Mouse (Mus musculus) liver, embryonic 14.5 days (tissue): ENCODE data around the gene Fancg. TPM values are rescaled to one million over a fixed set of nuclear protein-coding genes. Genes with fewer than 3 reads are reported as not detected.

ENCODE experiments used
- ATAC-seq: fragments of 200-750 bp; cut with Nextera tagmentation; 2 replicates; pipeline ENCODE4 v1.8.0; 2017; ENCODE audit warnings: moderate number of reproducible peaks, mild to moderate bottlenecking, moderate library complexity; ENCODE audit not compliant: insufficient read depth
- DNase-seq, 3 experiments: peaks; one replicate each; pipeline ENCODE4 v3.0.0-alpha.2; 2012 to 2013; ENCODE audit warnings: low read depth in 3 of 3, low spot score in 3 of 3
- H3K27ac ChIP-seq: fragments of 300-500 bp; sonication (generic); 2 replicates; pipeline ENCODE4 v1.5.1; 2014; ENCODE audit warnings: moderate library complexity, mild to moderate bottlenecking, control low read depth, inconsistent platforms
- H3K27me3 ChIP-seq: fragments of 300-500 bp; sonication (generic); 2 replicates; pipeline ENCODE4 v1.6.1; 2014; ENCODE audit warnings: mild to moderate bottlenecking, low read length, moderate library complexity; ENCODE audit not compliant: control insufficient read depth, insufficient read depth
- H3K36me3 ChIP-seq: fragments of 300-500 bp; sonication (generic); replicated peaks from 2 replicates; pipeline ENCODE4 v1.6.1; 2014; ENCODE audit warnings: low read depth; ENCODE audit not compliant: control insufficient read depth, insufficient read depth
- H3K4me1 ChIP-seq, 2 experiments: fragments of 200-500 bp in 1 of 2; fragments of 300-500 bp in 1 of 2; sonication (generic) in 1 of 2; replicated peaks; 2 replicates each; pipeline ENCODE4 v1.6.1; 2012 to 2014; ENCODE audit warnings: antibody characterized with exemption in 1 of 2, inconsistent platforms in 1 of 2, low read length in 1 of 2; ENCODE audit not compliant: control insufficient read depth in 2 of 2, insufficient read depth in 2 of 2
- H3K4me2 ChIP-seq: fragments of 300-500 bp; sonication (generic); 2 replicates; pipeline ENCODE4 v1.6.1; 2014; ENCODE audit warnings: low read depth, mild to moderate bottlenecking, control low read depth, moderate library complexity
- H3K4me3 ChIP-seq, 2 experiments: fragments of 200-500 bp in 1 of 2; fragments of 300-500 bp in 1 of 2; sonication (generic) in 1 of 2; 2 replicates each; pipeline ENCODE4 v1.5.1; 2012 to 2014; ENCODE audit warnings: low read depth in 2 of 2, low read length in 2 of 2, mild to moderate bottlenecking in 2 of 2, control low read depth in 1 of 2, inconsistent platforms in 1 of 2, moderate library complexity in 1 of 2; ENCODE audit not compliant: insufficient read depth in 1 of 2
- H3K9ac ChIP-seq: fragments of 300-500 bp; sonication (generic); replicated peaks from 2 replicates; pipeline ENCODE4 v1.6.1; 2014; ENCODE audit warnings: mild to moderate bottlenecking, control low read depth, moderate library complexity
- H3K9me3 ChIP-seq: fragments of 300-500 bp; sonication (generic); 2 replicates; pipeline ENCODE4 v1.6.1; 2016; ENCODE audit warnings: low read length, mixed read lengths; ENCODE audit not compliant: control insufficient read depth
- CTCF ChIP-seq: IDR thresholded peaks from 2 replicates; pipeline ENCODE4 v1.5.1; 2016; ENCODE audit warnings: antibody characterized with exemption, low read depth, control low read depth
- EP300 ChIP-seq: IDR thresholded peaks from 2 replicates; pipeline ENCODE4 v1.6.1; 2016; ENCODE audit warnings: antibody characterized with exemption, low read depth
- WGBS: fragments of 180-500 bp; shearing (Covaris S2); extraction: QIAGEN DNeasy Blood & Tissue Kit; methylation state at CpG from one replicate; pipeline ENCODE4 v1.1.7; 2014; ENCODE audit not compliant: insufficient replicate concordance; 5-methylcytosine and 5-hydroxymethylcytosine counted together
- polyA plus RNA-seq, 2 experiments: library from polyadenylated mRNA; depleted of rRNA in 1 of 2; stranded (reverse) in 1 of 2; unstranded in 1 of 2; fragments of >200 nt; fragmentation: Nextera tagmentation in 1 of 2; extraction: Ambion mirVana in 1 of 2; gene quantifications; 2 replicates each; pipeline versions ENCODE4 v1.2.1 to v1.2.3; 2012 to 2014

Gene Fancg
- polyA plus RNA-seq, 2 experiments, result 8.3 to 9.9 TPM

DNA sequence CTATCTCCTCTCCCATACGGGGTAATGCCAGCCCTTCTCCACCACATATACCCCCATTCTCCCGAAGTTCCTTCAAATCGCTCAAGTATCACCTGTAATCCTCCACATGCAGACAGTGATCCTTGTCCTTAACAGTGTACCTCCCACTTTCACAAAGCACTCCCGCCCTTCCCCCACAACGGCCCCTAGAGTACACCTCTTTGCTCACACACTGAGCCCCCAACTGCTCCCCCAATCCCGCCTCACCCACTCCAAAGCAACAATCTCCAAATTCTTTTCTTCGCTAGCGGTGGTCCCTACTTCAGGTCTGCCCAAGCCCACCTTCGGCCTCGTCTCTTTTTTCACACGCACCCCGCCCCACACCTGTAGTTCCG, 35.0 kb upstream of the Fancg start:
- TF ChIP-seq CTCF, result no peak
- TF ChIP-seq EP300, result no peak
- Histone ChIP-seq H3K36me3 (no peaks in the 10 kb centered on the region), H3K27ac (no peak overlapping the region), H3K9ac (no peak overlapping the region), H3K4me3 (peak overlapping the region; percentile 59), H3K9me3 (no peaks in the 10 kb centered on the region), H3K4me1 (peaks cover 17 to 26% of the 10 kb centered on the region in 2 experiments), H3K27me3 (no peaks in the 10 kb centered on the region), H3K4me2 (peak overlapping the region; percentile 83)
- DNase-seq (no peak), ATAC-seq (no peak)
- 8% methylated on average over 13 of the region's 13 CpGs for WGBS

DNA sequence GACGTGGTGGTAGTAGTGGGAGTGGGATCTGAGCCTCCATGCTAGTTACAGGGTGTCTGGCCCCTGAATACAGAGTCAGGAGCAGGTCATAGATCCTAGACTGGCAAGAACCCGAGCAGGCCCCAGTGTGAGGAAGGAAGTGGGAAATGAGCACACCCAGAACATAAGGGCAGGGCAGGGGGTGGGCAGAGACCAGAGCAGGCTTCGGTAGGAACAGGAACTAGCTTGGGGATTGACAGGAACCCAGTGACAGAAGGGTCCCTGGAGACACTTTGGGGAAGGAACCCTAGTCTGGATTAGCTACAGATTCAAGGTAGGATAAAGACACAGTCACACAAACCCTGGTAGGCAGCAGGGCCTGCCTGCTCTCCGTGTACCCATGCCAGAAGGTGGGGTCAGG, 34.4 kb upstream of the Fancg start:
- Histone ChIP-seq H3K9me3 (no peaks in the 10 kb centered on the region), H3K4me1 (peaks cover 17 to 26% of the 10 kb centered on the region in 2 experiments), H3K27ac (no peak overlapping the region), H3K4me2 (peak overlapping the region; percentile 83; the same call in 1 of the 2 replicates), H3K9ac (no peak overlapping the region), H3K4me3 (no peak overlapping the region), H3K36me3 (no peaks in the 10 kb centered on the region), H3K27me3 (no peaks in the 10 kb centered on the region)
- no peak for DNase-seq
- WGBS, result 12% methylated on average over 4 of the region's 4 CpGs
- TF ChIP-seq CTCF, result no peak
- TF ChIP-seq EP300, result no peak
- no peak for ATAC-seq

DNA sequence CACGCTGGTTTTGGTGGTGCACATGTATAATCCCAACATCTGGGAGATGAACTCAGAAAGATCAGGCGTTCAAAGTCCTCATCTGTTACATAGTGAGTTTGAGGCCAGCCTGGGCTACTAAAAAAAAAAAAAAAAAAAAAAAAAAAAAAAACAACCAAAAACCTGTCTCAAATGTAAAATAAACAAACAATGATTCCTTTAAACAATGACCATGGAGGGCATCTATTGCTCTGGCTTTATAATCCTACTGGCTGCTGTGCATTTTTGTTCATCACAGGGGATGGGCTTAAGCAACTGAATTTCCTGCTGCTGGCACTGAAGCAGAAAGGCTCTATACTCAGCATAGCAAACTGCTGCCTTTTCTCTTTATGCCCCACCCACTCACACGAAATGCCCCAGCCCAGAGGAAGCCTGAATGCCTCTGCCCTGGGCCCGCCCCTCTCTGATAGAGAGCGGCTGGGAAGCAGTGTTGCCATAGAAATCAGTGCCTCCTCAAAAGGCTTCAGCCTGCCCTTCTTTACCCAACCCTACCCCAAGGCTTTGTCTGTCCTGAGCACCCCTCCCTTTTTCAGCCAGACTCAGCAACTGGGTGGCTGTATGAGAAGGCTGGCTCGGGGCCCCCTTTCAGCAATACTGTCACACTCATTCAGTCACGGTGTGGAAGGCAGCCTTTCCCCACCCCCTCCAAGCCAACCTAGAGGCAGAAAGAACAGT, 33.5 kb upstream of the Fancg start:
- H3K4me3 ChIP-seq, result no peak overlapping the region

DNA sequence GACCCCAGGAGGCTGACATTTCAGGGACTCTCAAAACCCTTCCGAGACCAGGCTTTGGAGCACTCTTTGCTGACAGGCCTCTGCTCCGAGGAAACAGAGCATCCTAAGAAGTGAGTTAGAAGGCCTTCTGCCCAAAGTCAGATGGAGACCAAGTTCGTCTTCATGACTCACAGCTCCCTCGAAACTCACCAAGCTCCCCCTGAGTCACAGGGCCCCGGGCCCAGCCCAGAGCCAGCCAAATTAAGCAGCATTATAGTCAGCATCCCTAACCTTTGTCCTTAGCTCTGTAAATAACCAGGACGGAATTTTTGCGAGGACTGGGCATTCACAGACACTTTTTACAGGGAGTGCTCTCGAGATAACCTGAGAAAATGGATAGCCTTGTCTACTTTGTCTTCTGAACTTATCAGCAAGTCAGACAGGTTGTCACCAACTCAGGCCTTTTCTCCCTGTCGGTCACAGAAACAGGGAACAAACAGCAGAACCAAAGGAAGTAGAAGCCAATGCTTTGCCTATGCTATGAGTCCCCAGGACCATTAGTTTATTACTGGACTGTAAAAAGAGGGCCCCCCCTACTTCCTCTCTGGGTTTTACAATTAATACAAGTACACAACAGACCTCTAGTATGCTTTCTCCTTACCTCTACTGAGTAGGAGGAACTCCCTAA, 30.7 kb upstream of the Fancg start:
- WGBS, result 59% methylated on average over 9 of the region's 9 CpGs
- H3K27ac ChIP-seq, result peak overlapping the region; percentile 10; the same call in 1 of the 2 replicates
- H3K9me3 ChIP-seq, result no peaks in the 10 kb centered on the region
- ATAC-seq, result no peak
- H3K4me3 ChIP-seq, result no peak overlapping the region
- H3K4me1 ChIP-seq, result peaks cover 41 to 55% of the 10 kb centered on the region in 2 experiments
- H3K4me2 ChIP-seq, result peak overlapping the region; percentile 27; the same call in 1 of the 2 replicates
- H3K36me3 ChIP-seq, result peaks cover 6% of the 10 kb centered on the region
- DNase-seq, result no peak
- TF ChIP-seq CTCF (no peak), EP300 (no peak)
- no peaks in the 10 kb centered on the region for H3K27me3 ChIP-seq
- no peak overlapping the region for H3K9ac ChIP-seq

More for the DNA sequence above, 33.5 kb upstream of the Fancg start:
- no peak for DNase-seq
- Histone ChIP-seq H3K9ac (no peak overlapping the region), H3K27ac (no peak overlapping the region), H3K36me3 (no peaks in the 10 kb centered on the region), H3K27me3 (no peaks in the 10 kb centered on the region), H3K4me2 (no peak overlapping the region), H3K4me1 (peaks cover 25 to 35% of the 10 kb centered on the region in 2 experiments), H3K9me3 (no peaks in the 10 kb centered on the region)
- no peak for ATAC-seq
- TF ChIP-seq CTCF, result no peak
- no peak for TF ChIP-seq EP300
- WGBS, result 18% methylated on average over 7 of the region's 7 CpGs

DNA sequence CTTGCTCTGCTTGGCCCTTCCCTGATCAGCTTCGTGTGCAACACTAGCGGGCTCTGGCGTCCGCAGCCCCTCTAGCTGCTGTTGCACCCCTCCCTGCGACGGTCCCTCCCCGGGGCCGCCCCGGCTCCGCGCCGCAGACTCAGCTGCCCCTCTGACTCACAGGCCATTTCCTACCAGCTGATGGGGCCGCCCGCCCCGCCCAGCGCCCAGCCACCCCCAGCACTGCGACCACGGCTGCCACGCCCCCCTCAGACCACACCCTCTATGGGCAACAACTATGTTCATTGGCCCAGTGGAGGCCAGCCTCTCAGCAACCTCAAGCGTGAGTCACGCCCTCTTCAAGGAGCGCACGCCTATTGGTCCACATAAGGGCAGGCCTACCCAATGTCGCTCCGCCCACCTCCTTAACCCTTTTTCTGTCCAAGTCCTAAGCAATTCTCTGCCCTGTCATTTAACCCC, 29.8 kb upstream of the Fancg start:
- Histone ChIP-seq H3K4me3 (peak overlapping the region; percentile 76 to 84), H3K4me2 (peak overlapping the region; percentile 86), H3K36me3 (peaks cover 10% of the 10 kb centered on the region), H3K27ac (peak overlapping the region; percentile 98), H3K4me1 (peaks cover 38 to 50% of the 10 kb centered on the region in 2 experiments), H3K9ac (peak overlapping the region; percentile 93), H3K9me3 (no peaks in the 10 kb centered on the region), H3K27me3 (no peaks in the 10 kb centered on the region)
- ATAC-seq (peak; percentile 92), DNase-seq (peak; percentile 97 to 98 (median 98))
- whole genome bisulfite sequencing, result under 1% methylated on average over 25 of the region's 25 CpGs
- TF ChIP-seq CTCF (no peak), EP300 (no peak)
